Mouse (Mus musculus) forebrain, embryonic 14.5 days (tissue): Measurements from ENCODE around the gene Ypel2. TPM values are rescaled to one million over a fixed set of nuclear protein-coding genes. Genes with fewer than 3 reads are reported as not detected.

Source experiments
- ATAC-seq: fragments of 200-750 bp; cut with Nextera tagmentation; 2 replicates; pipeline ENCODE4 v1.8.0; 2017; ENCODE audit warnings: mild to moderate bottlenecking, moderate library complexity
- DNase-seq: peaks from one replicate; pipeline ENCODE4 v3.0.0-alpha.2; 2015; ENCODE audit warnings: low spot score
- H3K27ac ChIP-seq: fragments of 300-500 bp; sonication (generic); 2 replicates; pipeline ENCODE4 v1.5.1; 2014; ENCODE audit warnings: low read depth, mild to moderate bottlenecking, control low read depth, low read length, moderate library complexity
- H3K27me3 ChIP-seq: fragments of 300-500 bp; sonication (generic); replicated peaks from 2 replicates; pipeline ENCODE4 v1.6.1; 2014; ENCODE audit warnings: low read length, control low read depth, mixed read lengths; ENCODE audit not compliant: control insufficient read depth, insufficient read depth
- H3K36me3 ChIP-seq: fragments of 300-500 bp; sonication (generic); 2 replicates; pipeline ENCODE4 v1.6.1; 2014; ENCODE audit warnings: low read length, control low read depth; ENCODE audit not compliant: control insufficient read depth, insufficient read depth
- H3K4me1 ChIP-seq: fragments of 300-500 bp; sonication (generic); 2 replicates; pipeline ENCODE4 v1.6.1; 2014; ENCODE audit warnings: antibody characterized with exemption, low read length, control low read depth; ENCODE audit not compliant: control insufficient read depth, insufficient read depth
- H3K4me2 ChIP-seq: fragments of 300-500 bp; sonication (generic); 2 replicates; pipeline ENCODE4 v1.6.1; 2014; ENCODE audit warnings: mild to moderate bottlenecking, control low read depth, low read length
- H3K4me3 ChIP-seq: fragments of 300-500 bp; sonication (generic); 2 replicates; pipeline ENCODE4 v1.5.1; 2014; ENCODE audit warnings: low read depth, low read length, control low read depth
- H3K9ac ChIP-seq: fragments of 300-500 bp; sonication (generic); 2 replicates; pipeline ENCODE4 v1.6.1; 2014; ENCODE audit warnings: mild to moderate bottlenecking, low read length, control low read depth, moderate library complexity
- H3K9me3 ChIP-seq: fragments of 300-500 bp; sonication (generic); replicated peaks from 2 replicates; pipeline ENCODE4 v1.6.1; 2016; ENCODE audit warnings: low read length, control low read depth, mixed read lengths; ENCODE audit not compliant: control insufficient read depth
- WGBS: fragments of 180-500 bp; shearing (Covaris S2); extraction: QIAGEN DNeasy Blood & Tissue Kit; methylation state at CpG from one replicate; pipeline ENCODE4 v1.1.7; 2014; 5-methylcytosine and 5-hydroxymethylcytosine counted together
- polyA plus RNA-seq: library from polyadenylated mRNA; unstranded; fragments of >200 nt; fragmentation: Nextera tagmentation; extraction: Ambion mirVana; gene quantifications from 2 replicates; pipeline ENCODE4 v1.2.1, GENCODE M21; 2014

The Ypel2 gene
- polyA plus RNA-seq, 1 experiment from 2014 or later, result 6.0 TPM

DNA sequence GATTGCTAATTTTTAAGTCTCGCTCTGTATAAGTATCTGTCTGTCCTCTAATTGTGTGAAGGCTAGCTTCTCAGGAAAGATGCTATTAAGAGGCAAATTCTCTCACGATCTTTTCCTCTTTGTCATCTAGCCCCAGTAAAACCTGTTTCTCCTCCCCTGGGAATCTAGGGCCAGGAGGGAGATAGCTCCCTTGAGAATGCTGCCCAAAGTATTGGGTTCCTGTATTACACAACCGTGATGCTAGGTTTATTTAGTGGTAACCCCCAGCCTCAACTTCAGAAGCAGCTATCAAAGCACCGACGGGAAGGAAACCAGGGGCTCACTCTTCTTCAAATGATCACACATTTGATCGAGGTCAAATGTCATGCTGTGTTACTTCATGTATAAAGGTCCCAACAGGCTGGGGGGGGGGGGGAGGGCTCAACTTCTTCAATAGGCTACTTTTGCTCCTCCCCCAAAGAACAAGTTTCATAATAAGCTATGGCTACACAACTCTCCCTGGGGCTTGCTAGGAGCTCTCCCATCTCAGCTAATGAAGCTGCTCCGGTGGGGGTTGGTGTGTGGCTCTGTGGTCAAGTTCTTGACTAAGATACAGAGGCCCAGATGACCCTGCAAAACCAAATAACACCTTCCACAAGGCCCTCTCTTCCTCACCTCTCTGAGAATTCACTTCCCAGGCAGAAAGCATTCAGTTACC lies 22.3 kb downstream of the Ypel2 start:
- Histone ChIP-seq H3K36me3 (peaks cover 3% of the 10 kb centered on the region; the same call in 1 of the 2 replicates), H3K4me3 (no peak overlapping the region), H3K4me1 (peaks cover 13% of the 10 kb centered on the region), H3K27ac (no peak overlapping the region), H3K4me2 (no peak overlapping the region), H3K27me3 (no peaks in the 10 kb centered on the region), H3K9me3 (no peaks in the 10 kb centered on the region), H3K9ac (no peak overlapping the region)
- DNase-seq (no peak), ATAC-seq (no peak)
- WGBS, result 65% methylated on average over 7 of the region's 7 CpGs

DNA sequence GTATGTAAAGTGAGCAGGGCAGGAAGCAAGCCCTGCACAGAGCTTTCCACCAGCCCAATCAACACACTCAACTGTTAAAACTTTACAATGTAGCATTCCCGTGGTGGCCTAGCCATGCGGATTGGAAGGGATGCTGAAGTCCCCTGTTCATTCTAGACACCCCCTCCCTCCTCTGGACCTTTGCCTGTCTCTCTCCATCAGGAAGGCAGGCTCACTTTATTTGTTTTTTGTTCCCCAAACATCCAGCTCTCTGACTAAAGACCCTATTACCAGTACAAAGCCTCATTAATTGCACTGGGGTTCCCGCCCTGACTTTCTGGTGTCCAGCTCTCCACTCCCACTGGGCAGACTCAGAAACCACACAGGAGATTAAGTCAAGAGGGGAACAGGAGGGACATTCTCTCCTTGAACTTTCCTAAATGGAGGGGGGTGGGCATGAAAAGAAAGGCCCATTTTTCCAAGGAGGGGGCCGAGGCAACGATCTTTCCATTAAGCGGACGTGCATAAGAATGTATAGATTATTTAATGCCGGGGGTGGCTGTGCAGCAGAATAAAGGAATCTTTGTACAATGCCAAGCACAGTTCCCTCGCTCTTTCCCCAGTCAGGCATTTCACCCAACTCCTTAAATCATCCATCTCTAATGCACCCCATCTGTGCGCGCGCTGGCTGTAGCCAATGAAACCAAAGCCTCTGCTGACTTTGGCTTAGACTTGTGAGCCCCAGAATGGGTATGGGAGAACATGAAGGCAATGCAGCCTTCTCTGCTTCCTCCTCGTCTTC lies 24.3 kb downstream of the Ypel2 start:
- DNase-seq, result peak; percentile 42
- no peak overlapping the region for H3K4me3 ChIP-seq
- H3K36me3 ChIP-seq, result peaks cover 3% of the 10 kb centered on the region; the same call in 1 of the 2 replicates
- H3K4me1 ChIP-seq, result peaks cover 13% of the 10 kb centered on the region
- WGBS, result 7% methylated on average over 13 of the region's 13 CpGs
- H3K27me3 ChIP-seq, result no peaks in the 10 kb centered on the region
- ATAC-seq, result no peak; the same call in 1 of the 2 replicates
- no peak overlapping the region for H3K4me2 ChIP-seq
- H3K9me3 ChIP-seq, result no peaks in the 10 kb centered on the region
- H3K27ac ChIP-seq, result no peak overlapping the region
- H3K9ac ChIP-seq, result no peak overlapping the region

DNA sequence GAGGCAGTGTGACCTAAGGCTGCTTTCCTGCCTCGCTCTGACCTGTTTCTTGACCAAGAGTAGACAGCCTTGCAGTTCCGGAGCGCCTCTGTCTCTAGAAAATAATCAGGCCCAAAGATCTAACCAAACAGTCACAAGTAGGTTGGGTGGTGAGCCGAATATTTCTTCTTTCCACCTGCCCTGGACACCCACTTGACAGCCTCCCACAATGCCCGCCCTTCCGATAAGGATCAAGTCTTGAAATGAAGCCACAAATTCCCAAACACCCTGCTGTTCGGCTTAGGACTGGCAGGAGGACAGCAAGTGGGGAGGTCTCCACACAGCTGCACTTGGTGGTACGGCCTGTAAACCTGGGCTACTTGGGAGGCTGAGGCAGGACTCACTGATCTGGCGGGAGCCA lies 26.0 kb downstream of the Ypel2 start:
- H3K36me3 ChIP-seq, result peaks cover 3% of the 10 kb centered on the region; the same call in 1 of the 2 replicates
- peaks cover 13% of the 10 kb centered on the region for H3K4me1 ChIP-seq
- H3K4me3 ChIP-seq, result no peak overlapping the region
- H3K27ac ChIP-seq, result no peak overlapping the region
- DNase-seq (no peak), ATAC-seq (no peak)
- no peaks in the 10 kb centered on the region for H3K9me3 ChIP-seq
- no peaks in the 10 kb centered on the region for H3K27me3 ChIP-seq
- 93% methylated on average over 9 of the region's 9 CpGs for WGBS
- no peak overlapping the region for H3K4me2 ChIP-seq
- no peak overlapping the region for H3K9ac ChIP-seq

DNA sequence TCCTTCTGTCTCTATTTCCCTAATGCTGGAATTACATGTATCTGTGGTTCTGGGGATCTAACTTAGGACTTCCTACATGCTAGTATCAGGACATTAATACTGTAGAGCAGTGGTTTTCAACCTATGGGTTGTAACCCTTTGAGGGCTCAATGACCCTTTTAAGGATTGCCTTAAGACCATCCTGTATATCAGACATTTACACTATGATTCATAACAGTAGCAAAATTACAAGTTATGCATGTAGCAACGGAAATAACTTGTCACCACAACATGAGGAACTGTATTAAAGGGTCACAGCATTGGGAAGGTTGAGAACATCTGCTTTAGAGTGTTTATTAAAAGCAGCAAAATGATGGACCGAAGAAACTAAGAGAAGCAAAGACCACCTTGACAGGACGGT lies 26.8 kb downstream of the Ypel2 start:
- ATAC-seq (no peak), DNase-seq (no peak)
- WGBS, result 92% methylated on average over 3 of the region's 3 CpGs

DNA sequence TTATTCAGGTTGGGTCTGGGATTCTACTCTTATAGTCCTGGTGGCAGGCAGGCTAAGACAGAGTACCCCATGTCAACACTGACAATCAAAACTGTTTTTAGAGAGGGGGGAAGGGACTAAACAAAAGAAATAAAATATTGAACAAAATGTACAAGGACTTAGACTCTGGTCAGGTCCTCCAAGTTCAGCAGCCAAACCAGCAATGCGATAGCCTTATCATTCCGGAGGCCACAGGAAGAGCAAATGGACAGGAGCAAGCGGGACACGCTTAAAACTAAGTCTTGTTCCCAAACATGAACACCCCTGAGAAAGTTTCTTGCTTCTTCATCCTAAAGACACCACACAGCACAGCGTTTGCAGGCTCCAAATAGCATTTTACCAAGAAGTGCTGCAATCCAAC lies 28.4 kb downstream of the Ypel2 start:
- H3K4me1 ChIP-seq, result peaks cover 13% of the 10 kb centered on the region
- ATAC-seq, result no peak
- no peaks in the 10 kb centered on the region for H3K36me3 ChIP-seq
- no peak for DNase-seq
- H3K27me3 ChIP-seq, result no peaks in the 10 kb centered on the region
- no peak overlapping the region for H3K9ac ChIP-seq
- H3K27ac ChIP-seq, result no peak overlapping the region
- H3K4me3 ChIP-seq, result no peak overlapping the region
- no peaks in the 10 kb centered on the region for H3K9me3 ChIP-seq
- H3K4me2 ChIP-seq, result no peak overlapping the region
- WGBS, result 89% methylated on average over 5 of the region's 5 CpGs

More for the DNA sequence above, 26.8 kb downstream of the Ypel2 start:
- H3K4me1 ChIP-seq, result peaks cover 13% of the 10 kb centered on the region
- no peaks in the 10 kb centered on the region for H3K27me3 ChIP-seq
- no peak overlapping the region for H3K4me3 ChIP-seq
- H3K36me3 ChIP-seq, result peaks cover 3% of the 10 kb centered on the region; the same call in 1 of the 2 replicates
- H3K9me3 ChIP-seq, result no peaks in the 10 kb centered on the region
- H3K4me2 ChIP-seq, result no peak overlapping the region
- H3K27ac ChIP-seq, result no peak overlapping the region
- no peak overlapping the region for H3K9ac ChIP-seq

DNA sequence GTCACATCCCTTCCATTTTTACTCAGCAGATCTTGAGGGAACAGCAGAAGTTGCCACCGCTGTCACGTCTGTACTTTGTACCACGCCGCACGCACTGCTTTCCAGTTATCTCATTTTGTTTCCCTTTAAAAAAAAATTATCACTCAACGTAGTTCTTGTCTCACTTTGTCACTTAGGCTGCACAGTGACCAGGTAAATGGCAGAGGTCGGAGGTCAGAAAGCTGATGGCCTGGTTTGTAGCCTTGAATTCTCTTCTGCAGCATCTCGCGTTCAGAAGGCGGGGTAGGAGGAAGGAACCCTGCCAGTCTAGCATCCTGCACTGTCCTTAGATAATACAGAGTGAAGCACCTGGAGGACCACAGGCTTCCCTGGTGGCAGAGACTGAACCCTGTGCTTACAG lies 29.8 kb downstream of the Ypel2 start:
- Histone ChIP-seq H3K9me3 (no peaks in the 10 kb centered on the region), H3K27ac (no peak overlapping the region), H3K36me3 (no peaks in the 10 kb centered on the region), H3K4me1 (peaks cover 5% of the 10 kb centered on the region), H3K27me3 (no peaks in the 10 kb centered on the region), H3K4me2 (no peak overlapping the region), H3K4me3 (no peak overlapping the region), H3K9ac (no peak overlapping the region)
- WGBS, result 91% methylated on average over 10 of the region's 10 CpGs
- DNase-seq, result no peak
- no peak for ATAC-seq

DNA sequence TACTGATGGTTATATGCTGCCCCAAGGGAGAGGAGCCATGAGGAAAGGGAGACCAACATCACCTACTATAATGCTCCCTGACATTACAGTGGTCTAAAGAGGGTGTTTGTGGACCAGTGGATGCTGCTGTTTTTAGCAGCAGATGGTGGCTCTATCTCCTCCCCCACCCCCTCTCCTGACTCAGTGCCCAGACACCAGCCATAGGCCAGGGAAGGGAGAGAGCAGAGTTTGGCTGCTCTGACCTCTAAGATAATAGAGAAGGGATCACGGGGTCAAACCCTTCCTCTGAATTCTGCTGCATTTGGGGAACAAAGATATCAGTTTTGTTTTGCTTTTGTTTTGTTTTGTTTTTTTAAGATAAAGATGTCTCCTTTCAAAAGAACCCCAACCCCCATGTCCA lies 30.5 kb downstream of the Ypel2 start:
- no peak overlapping the region for H3K4me2 ChIP-seq
- no peaks in the 10 kb centered on the region for H3K9me3 ChIP-seq
- DNase-seq (no peak), ATAC-seq (no peak)
- no peak overlapping the region for H3K27ac ChIP-seq
- peaks cover 2% of the 10 kb centered on the region; the same call in 1 of the 2 replicates for H3K4me1 ChIP-seq
- WGBS, result 79% methylated on average over 1 of the region's 1 CpGs
- no peak overlapping the region for H3K9ac ChIP-seq
- no peak overlapping the region for H3K4me3 ChIP-seq
- H3K27me3 ChIP-seq, result no peaks in the 10 kb centered on the region
- no peaks in the 10 kb centered on the region for H3K36me3 ChIP-seq

DNA sequence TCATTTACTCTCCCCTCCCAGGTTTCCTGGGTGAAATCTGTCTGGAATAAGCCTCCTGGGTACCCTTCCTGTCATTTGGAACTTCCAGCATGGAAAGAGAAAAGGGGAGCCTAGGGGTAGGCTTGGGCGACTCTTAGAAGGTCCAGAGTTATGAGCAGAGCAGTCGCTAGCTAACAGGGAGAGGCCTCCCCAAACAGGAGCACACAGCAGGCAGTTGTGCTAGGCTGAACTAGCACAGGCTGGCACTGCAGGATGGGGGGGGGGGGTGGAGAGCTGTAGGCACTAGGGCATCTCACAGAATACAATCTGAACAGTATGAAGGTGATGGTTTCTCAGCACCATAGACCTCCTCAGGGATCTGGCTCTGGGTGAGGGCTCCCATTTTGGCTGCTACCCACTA lies 31.1 kb downstream of the Ypel2 start:
- no peaks in the 10 kb centered on the region for H3K9me3 ChIP-seq
- ATAC-seq (no peak), DNase-seq (no peak)
- H3K4me2 ChIP-seq, result no peak overlapping the region
- no peak overlapping the region for H3K4me3 ChIP-seq
- no peak overlapping the region for H3K27ac ChIP-seq
- H3K4me1 ChIP-seq, result peaks cover 2% of the 10 kb centered on the region; the same call in 1 of the 2 replicates
- H3K9ac ChIP-seq, result no peak overlapping the region
- H3K27me3 ChIP-seq, result no peaks in the 10 kb centered on the region
- no peaks in the 10 kb centered on the region for H3K36me3 ChIP-seq
- WGBS, result 72% methylated on average over 2 of the region's 2 CpGs
